Mouse (Mus musculus): Measurements from ENCODE around the gene Tmcc2.

Gene Tmcc2

DNA sequence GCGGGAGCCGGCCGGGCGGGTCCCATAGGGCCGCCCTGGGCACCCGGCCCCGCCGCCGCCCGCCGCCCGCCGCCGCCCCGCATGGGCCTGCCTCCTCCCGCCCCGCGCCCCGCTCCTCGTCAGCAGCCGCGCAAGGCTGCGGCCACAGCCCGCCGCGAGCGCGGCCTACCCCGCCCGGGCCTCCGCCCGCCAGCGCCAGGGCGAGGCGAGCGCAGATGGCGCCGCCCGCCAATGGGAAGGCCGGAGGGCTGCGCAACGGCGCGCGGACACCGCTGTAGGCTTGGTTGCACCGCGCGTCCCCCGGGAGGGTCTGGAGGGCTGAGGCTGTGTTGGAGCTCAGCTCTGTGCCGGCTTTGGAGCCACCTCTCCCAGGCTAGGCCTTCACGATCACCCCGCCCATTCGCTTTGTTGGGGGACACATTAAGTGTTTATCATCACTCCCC lies 520 bp upstream of the Tmcc2 start:
- CTCF ChIA-PET, result interaction anchor here (0.7 kb wide), 1 partner anchor 24 kb away, joined by 3 read pairs; no protein-coding TSS in a partner anchor

DNA sequence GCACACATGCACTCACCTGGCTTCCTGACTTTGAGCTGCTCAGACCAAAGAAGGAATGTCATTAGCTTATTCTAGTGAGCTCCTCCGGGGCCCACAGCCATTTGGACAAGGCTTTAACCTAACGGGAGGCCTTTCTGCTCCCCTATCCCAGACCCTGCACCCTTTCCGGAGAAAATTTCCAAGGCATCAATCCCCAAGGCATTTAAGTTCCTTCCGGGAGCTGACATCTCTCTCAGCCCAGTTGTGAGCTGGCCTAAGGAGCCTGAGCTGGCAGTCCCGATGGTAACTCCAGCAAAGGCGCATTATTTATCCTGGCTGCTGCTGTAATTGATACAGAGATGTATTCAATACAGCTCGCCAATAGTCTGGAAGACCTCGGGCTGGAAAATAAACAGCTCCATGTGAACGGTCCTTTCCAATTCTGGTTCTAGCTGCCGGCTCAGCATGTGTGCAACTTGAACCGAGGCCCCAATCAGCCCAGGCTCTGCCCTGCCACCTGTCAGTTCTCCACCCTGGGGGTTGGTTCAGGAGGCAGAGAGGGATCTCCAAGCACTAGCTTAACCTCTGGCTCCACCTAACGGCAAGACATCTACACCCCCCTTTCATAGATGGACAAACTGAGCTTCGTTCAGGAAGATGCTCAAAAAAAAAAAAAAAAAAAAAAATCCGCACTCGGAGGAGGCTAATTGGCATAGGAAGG lies 1.0 kb downstream of the Tmcc2 start:
- CTCF ChIA-PET, result interaction anchor here (0.6 to 1.4 kb wide), 4 partner anchors 12 to 138 kb away, joined by 3 to 8 read pairs (median 4); no protein-coding TSS in a partner anchor

DNA sequence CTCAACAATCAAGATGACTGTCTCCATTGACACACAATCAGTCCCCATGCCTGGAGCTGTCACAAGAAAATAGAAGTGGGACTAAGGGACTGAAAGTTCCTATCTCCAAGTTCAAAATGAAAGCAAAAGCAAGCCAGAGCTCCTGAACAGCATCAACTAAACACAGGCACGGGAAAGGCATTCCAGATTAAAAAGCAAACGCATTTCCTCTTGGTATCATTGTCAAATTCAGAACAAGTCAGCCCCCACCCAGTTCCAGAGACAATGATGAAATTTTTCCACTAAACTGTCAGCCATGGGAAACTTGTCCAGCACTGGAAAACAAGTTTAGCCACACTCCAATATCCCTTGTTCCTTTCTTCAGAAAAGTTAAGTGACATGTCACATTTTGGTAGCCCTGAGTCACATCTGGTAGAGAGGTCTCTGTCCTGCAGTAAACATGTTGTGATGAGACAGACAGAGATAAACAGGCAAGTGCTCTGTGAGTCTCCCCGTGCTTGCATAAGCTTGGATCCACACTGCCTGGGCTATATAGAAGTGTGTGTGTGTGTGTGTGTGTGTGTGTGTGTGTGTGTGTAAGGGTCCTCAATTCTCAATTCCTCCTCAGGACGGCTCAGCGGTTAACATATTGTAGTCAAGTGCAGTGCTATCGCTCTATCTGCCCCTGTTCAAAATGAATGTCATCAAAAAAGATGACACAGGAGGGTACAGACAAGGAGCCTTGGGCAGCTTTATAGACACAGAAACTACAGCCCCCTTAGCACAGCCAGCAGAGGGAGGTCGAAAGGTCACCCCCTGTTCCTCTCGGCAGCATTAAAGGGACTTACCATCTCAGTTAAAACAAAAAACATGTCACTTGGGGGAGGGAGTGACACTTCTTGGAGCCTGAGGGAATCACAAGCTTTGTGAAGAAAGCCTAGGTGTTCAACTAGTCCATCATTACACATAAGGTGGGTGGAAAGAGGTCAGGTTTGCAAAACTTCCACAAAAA lies 2.0 kb downstream of the Tmcc2 start:
- CTCF ChIA-PET, result interaction anchor here (0.7 to 1.4 kb wide), 2 partner anchors 11 to 1453 kb away, joined by 3 read pairs; no protein-coding TSS in a partner anchor

DNA sequence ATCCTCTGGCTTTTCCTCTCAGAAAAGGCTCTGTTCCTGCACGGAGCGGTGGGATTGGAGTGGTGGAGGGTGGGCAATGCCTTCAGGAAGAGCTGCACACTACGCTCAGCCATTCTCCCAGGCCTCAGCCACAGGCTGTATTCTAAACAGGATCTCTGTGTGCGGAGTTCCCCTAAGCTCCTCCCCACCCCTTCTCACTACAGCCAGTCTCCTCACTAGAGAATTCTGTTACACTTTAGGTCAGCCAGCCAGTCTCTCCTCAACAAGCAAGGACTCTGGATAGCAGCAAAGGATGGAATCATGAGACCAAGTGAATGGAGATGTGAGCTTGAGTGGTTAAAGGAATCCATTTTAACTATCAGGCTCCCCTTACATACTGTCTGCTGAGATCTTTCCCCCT lies 3.1 kb downstream of the Tmcc2 start:
- CTCF ChIA-PET, result interaction anchor here (0.6 to 0.7 kb wide), 2 partner anchors 308 to 1452 kb away, joined by 3 to 13 read pairs; no protein-coding TSS in a partner anchor

DNA sequence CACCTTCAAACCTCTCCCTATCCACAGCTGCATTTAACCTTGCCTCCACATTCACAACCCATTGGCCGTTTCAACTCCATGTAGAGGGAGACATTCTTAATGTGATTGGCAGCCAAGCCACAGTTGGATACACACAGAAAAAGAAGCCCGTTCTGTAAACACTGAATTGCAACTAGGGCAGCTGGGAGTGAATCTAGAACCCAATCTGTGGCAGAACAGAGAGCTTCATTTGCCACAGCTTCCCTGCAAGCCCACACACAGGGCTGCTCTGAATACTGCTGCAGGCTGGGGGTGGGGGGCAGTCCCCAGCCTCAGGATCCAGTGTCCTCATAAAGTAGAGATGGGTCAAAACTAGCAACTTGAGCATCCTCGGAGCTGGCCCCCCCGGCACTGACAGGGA lies 4.8 kb downstream of the Tmcc2 start:
- CTCF ChIA-PET, result no interaction called here

DNA sequence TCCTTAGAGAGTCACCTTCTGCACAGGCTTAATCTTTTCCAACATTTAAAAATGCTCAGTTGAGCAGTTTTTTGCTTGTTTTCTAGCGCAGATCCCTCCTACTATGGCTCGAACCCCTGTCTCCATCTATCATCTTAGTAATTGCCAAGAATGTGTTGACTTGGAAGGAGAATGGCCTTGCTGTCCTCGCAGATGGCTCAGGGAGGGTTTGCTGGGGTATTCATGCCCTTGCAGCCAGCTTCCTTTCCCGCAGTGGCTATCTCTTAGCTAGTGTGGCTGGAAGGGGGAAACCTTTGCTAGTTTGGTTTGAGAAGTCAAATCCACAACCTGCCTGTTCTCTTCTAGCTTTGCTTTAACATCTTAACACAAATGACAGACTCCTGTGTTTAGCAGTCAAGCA lies 5.4 kb downstream of the Tmcc2 start:
- CTCF ChIA-PET, result no interaction called here

DNA sequence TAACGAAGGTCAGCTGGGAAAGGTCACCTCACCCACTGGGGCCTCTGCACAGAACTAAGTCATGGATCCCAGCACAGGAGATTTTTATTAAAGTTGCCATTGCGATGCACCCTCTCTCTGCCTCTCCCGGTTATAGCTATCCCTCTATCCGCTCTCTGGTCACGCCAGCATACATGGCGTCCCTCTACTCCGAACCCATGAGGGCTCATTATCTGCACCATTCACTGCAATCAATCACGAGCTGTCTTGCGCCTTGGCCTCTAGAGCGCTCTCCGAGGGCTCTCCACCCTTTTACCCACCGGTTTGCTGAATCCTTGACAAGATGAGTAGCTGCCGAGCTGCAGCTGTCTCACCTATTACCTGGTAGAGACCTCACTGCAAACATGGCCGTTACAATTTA lies 5.8 kb downstream of the Tmcc2 start:
- CTCF ChIA-PET, result interaction anchor here (0.8 kb wide), 1 partner anchor 141 kb away, joined by 7 read pairs; no protein-coding TSS in a partner anchor

DNA sequence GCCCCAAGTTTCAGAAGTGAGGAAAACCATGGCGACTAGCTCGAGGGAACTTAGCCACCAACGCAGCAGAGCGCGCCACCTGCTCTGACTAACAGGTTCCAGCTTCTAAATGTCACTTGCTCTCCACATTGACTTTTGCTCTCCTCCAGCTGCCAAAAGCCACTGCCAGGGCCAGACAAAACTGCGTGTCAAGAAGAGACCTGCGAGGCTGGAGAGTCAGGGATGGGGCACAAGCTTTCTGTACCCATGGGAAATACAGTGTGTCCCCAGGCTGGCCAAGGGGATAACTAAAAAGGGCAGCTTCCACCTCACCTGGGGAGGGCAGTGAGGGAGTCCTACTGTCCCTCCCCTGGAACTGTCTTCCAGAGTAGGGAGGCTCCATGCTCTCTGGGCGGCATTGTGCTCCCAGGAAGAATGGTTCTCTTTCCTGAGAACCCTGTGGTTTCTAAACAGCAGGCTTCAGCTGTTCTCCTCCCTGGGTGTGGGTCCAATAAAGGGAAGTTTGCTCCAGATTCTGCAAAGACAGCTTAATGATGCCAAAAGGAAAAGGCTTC lies 7.0 kb downstream of the Tmcc2 start:
- CTCF ChIA-PET, result interaction anchor here (0.6 kb wide), 1 partner anchor 305 kb away, joined by 3 read pairs; no protein-coding TSS in a partner anchor

DNA sequence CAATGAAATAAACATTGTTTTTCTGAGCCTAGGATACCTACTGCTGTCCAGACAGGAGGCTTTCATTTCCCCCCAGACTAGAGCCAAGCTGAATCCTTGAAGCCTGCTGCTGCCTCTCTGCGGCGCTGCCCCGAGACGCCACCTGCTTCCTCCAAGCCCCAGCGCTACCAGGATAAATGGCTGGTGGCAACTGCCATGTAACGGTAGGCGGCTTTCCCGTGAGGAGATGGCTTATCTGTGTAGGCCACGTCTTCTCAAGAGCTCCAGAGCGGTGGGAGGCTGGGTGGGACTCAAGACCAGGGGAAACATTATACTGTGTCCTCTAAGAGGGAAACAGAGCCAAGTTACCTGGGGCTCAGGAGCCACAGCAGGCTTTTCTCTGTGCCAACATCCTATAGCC lies 9.2 kb downstream of the Tmcc2 start:
- CTCF ChIA-PET, result no interaction called here

DNA sequence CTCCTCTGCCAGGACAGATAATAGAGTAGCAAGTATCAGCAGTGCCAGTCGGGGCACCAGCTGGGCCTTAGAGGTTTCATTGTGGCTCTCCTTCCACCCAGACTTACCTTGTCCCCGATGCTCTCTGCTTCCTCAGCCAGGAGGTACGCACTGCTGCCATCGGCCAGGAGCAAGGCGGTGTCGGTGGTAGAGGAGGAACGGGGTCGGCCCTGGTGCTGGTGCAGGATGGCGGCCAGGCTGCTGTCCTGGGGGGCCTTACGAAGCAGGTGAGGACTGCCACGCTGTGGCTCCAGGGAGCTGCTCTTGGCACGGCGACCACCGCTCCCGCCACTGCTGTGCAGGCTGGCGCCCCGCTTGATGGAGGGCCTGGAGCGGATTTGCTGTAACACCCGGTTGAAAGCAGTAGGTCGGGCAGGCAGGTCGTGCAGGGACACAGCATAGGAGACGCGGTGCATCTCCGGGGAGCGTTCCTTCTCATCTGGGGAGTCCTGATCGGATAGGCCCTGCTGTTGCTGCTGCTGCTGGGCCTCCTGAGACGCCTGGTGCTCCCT lies 10.5 kb downstream of the Tmcc2 start:
- CTCF ChIA-PET, result no interaction called here

DNA sequence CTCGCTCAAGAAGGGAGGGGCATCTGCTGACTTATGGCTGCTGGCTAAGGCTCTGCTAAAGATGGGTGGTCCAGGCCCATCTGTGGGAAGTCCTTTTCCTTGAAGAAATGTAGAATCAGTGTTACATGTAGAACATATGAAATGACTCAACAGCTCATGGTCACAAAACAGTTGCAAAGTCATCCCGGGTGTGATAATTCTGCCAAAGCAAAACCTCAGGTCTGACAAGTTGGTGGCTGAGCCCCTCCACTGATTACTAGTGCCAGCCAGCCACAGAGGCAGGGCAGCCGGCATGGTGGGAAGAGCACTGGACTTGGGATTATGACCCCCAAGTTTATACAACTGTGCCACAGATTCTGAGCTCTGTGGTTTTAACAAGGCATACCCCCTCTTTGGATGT lies 13.3 kb downstream of the Tmcc2 start:
- CTCF ChIA-PET, result interaction anchor here (0.8 kb wide), 1 partner anchor 12 kb away, joined by 3 read pairs; no protein-coding TSS in a partner anchor

DNA sequence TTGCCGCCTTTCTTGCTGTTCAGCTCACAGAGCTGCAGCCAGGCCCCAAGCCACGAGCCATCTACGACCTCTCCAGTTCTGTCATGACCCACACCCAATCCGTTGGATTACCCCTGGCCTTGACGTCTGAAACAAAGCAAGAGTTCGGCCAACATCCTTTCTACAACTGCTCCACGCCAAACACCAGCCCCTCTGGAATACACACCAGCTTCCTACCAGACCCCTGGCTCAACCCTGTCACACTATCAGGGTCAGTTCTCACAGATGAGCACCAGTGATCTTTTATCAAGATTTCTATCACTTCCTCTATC lies 14.1 kb downstream of the Tmcc2 start:
- CTCF ChIA-PET, result interaction anchor here (0.6 kb wide), 2 partner anchors 20 to 62 kb away, joined by 3 to 4 read pairs; no protein-coding TSS in a partner anchor

DNA sequence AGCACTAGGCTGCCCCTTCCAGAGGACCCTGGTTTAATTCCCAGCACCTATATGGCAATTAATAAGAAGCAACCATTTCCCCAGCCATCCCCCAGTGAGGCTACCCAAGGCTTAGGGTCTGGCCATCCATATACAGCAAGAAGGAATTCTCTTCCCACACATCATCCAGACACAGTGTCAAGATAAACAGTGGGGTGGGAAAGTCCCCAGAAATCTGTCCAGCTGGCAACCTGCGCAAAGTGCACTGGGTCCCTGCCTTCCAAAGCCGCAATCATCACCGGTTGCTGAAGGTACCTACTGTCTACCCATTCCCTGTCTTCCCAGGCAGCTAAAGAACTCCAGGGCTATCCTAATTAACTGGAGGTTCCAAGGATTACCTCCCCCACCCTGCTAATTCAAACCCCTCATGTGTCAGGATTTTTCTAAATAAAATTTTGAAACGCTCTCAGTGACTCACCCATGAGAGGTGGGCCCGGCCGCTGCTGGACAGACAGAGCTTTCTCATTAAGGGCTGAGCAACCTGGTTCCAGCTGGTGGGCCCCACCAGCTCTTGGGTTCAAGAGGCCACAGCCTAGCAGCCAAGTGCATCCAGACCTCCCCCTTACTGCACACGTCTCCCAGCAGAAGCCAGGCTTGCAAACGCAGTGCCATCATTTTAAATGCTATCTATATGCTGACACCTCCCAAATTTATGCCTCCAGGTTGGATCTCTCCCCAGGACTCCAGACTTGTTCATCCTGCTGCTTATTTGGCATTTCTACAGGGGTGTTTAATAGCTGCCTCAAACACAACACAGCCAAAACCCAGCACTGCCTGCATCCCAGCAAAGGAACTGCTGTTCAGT lies 14.6 kb downstream of the Tmcc2 start:
- CTCF ChIA-PET, result interaction anchor here (0.6 kb wide), 2 partner anchors 21 to 63 kb away, joined by 3 to 4 read pairs; no protein-coding TSS in a partner anchor

DNA sequence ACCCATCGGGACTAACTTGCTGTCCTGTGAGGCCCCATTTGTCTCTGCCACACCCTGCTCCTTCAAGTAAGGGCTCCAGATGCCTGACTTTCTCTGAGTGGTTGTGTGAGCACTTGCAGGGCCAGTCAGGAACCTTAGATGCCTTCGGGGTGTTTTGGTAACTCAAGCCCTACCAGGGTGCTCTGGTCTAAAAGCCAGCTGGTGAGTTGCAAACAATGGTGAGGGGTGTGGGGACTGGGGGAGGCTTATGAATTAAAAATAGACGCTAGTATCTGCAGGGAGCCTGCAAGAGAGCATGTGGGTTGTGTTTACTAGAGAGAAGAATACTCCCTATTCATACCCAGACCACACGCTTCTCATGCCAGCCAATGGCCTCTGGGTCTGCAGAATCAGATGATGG lies 15.8 kb downstream of the Tmcc2 start:
- CTCF ChIA-PET, result no interaction called here

DNA sequence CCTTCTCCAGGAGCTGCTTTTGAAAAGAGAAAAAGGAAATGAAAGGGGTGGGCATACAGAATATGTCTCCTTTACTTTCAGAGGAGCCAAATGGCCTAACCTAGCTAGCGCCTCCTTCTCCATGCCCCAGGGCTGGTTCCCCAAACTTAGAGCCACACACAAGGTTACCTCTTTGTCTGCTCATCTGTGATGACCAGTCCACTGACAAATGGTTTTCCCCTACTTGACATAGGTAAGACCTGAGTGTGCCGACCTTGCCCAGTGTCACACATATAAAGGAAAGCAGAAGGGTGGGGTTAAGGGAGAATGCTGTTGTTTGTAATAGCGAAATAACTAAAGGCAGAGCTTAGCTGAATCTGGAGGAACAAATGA lies 16.2 kb downstream of the Tmcc2 start:
- CTCF ChIA-PET, result no interaction called here

DNA sequence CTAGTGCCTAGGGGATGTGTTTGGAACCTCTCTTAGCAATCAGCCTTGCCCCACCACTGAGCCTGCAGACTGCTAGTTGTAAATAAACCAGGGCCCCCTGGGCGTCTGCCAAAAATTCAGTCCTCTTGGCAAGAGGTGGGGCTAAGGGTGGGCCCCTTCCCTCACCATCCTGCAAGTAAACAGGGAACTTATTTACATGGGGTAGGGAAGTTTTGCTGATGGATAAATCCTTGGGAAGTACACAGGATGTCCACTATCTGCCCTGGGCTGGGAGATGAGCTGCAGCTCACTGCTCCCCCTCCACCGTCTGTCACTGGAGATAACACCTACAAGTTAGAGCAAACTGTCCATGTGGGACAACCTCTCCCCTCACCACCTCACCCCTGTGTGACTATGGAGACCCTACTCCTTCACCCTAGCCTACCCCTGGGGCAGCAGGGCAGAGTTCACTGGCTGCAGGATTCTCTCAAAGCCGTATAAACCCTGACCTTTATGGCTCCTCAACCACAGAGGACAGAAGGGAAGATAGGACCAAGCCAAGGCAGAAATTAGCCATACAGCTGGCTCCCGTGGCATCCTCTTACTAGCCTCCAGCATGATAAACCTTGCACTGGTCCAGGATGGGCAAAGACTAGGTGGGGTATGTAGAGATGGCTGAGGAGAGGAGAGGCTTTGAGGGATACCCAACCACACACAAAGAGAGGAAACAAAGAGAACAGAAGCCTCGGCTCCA lies 16.8 kb downstream of the Tmcc2 start:
- CTCF ChIA-PET, result no interaction called here

DNA sequence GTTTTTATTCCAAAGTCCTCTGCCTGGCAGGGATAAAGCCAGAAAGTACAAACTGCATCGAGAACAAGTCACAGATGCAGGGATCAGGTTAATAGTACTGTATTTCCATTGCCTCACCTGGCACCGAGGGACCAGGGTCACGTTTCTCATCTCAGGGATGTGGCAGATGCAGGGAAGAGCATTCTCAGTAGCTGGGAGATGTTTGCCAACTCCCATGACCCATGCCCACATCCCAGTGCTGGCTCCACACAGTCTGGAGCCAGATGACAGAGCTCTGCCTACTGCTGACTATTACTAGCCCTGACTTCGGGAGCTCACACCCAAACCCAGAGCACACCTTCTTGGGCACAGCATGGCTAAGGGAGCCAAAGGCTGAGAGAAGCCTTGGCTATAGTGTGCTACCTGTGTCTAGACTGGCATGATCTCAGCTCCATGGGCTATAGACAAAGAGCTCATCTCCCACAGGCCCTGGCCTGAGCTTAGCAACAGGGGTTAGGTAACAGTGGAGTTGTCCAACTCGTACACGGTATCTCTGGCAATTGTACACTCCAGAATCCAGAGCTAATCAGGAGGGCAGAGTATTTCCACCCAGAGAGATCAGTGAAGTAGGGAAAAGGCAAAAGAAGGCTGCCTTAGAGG lies 18.1 kb downstream of the Tmcc2 start:
- CTCF ChIA-PET, result no interaction called here

DNA sequence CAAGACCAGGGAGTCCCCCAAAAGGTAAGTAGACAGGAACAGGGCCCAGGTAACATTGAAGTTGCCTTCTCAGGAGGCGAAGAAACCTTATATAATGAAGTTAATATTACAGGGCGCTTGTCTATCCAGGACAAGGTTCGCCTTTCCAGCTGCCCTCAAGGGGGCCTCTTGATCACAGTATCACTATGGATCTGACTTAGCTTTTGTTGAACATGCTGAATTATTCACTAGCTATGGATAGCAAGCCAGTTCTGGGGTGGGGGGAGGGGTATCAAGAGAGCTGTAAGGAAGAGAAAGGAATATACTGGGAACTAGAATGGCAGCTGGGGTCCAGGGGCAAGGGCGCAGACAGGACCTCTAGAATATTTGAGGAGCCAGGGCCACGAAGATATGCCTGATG lies 18.7 kb downstream of the Tmcc2 start:
- CTCF ChIA-PET, result interaction anchor here (0.6 kb wide), 1 partner anchor 299 kb away, joined by 3 read pairs; no protein-coding TSS in a partner anchor

DNA sequence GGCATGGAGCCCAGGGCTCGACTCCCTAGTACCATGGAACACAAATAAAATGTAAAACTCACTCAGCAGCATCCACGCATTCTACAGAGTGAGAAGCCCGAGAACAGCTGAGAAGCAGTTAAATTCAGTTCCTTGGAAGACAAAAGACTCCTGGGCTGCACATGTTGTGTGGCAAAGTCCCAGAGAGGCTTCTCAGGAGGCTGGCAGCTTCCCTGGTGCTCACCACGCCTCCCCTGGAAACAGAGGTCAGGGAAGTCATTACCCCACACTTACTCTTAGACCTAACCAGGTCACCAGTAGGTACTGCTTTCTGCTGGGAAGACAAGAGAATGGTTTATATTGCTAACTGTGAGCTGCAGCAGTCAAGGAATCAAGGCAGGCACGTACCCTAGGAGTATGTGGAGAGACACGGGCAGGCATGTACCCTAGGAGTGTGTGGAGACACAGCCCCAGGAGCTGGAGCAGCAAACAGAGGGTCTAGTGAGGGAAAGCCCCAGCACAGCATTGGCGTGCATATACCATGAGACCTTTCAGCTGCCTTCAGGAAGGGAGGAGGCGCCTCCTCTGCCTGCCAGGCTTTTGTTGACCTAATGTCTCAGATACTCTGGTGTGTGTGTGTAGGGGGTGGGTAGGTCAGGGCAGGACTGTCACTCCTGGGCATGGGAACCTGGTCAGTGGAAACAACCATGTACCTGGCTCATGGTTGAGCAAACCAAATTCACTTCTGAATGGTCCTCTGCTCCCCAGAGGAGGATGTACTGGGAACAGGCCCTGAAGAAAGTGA lies 19.6 kb downstream of the Tmcc2 start:
- CTCF ChIA-PET, result interaction anchor here (0.6 kb wide), 1 partner anchor 298 kb away, joined by 3 read pairs; no protein-coding TSS in a partner anchor

Data from spleen, embryonic (tissue).